Mouse (Mus musculus): ENCODE measurements around the gene Pxdn. TPM values are rescaled to one million over a fixed set of nuclear protein-coding genes. Genes with fewer than 3 reads are reported as not detected.

The Pxdn gene
- polyA plus RNA-seq, 1 experiment = 50.5 TPM

GRCm38 (mm10) chr12:29907056-29907455 lies 30.4 kb upstream of the Pxdn start:
- TF ChIP-seq USF1 (IDR thresholded peaks at IDR 0.05; ENCODE audit: low read depth) (no peak), SRF (IDR thresholded peaks at IDR 0.05; ENCODE audit: control insufficient read depth, insufficient read length, low read depth) (peak; percentile 84)
- H3ac ChIP-seq (ENCODE audit: control insufficient read depth, insufficient read length) = no peak overlapping the region
- no peaks in the 10 kb centered on the region for H3K27me3 ChIP-seq (ENCODE audit: control insufficient read depth, insufficient read depth, insufficient read length)
- H3K79me2 ChIP-seq (ENCODE audit: control insufficient read depth, insufficient read depth) = no peaks in the 10 kb centered on the region
- no peaks in the 10 kb centered on the region for H3K36me3 ChIP-seq (ENCODE audit: control insufficient read depth, insufficient read depth)
- no peak overlapping the region for H3K4me3 ChIP-seq
- H3K4me2 ChIP-seq (ENCODE audit: low read depth) = peak overlapping the region; percentile 58

GRCm38 (mm10) chr12:29916139-29916538 lies 21.3 kb upstream of the Pxdn start:
- H3K79me2 ChIP-seq (ENCODE audit: control insufficient read depth, insufficient read depth) = no peaks in the 10 kb centered on the region
- H3ac ChIP-seq (ENCODE audit: control insufficient read depth, insufficient read length) = no peak overlapping the region
- H3K4me2 ChIP-seq (ENCODE audit: low read depth) = no peak overlapping the region
- no peaks in the 10 kb centered on the region for H3K36me3 ChIP-seq (ENCODE audit: control insufficient read depth, insufficient read depth)
- TF ChIP-seq E2F4 (IDR thresholded peaks at IDR 0.05; ENCODE audit: insufficient read depth) (no peak), USF1 (IDR thresholded peaks at IDR 0.05; ENCODE audit: low read depth) (no peak), MYOD1 (IDR thresholded peaks at IDR 0.05; ENCODE audit: control insufficient read depth in 1 of 3, insufficient read length in 2 of 3, low read depth in 2 of 3) (no peak), TCF3 (IDR thresholded peaks at IDR 0.05; ENCODE audit: insufficient read length, low read depth) (no peak), POLR2AphosphoS2 (IDR thresholded peaks at IDR 0.05; ENCODE audit: insufficient read length, low read depth) (no peak), REST (IDR thresholded peaks at IDR 0.05; ENCODE audit: insufficient read depth, insufficient read length) (no peak), SRF (IDR thresholded peaks at IDR 0.05; ENCODE audit: control insufficient read depth, insufficient read length, low read depth) (no peak), POLR2A (IDR thresholded peaks at IDR 0.05; ENCODE audit: insufficient read length, low read depth) (no peak), MYOG (IDR thresholded peaks at IDR 0.05; ENCODE audit: control insufficient read depth in 1 of 3, insufficient read depth in 1 of 3, insufficient read length in 2 of 3, low read depth in 2 of 3) (no peak), MAX (IDR thresholded peaks at IDR 0.05; ENCODE audit: low read depth) (no peak), CEBPB (IDR thresholded peaks at IDR 0.05; ENCODE audit: insufficient read depth, poor library complexity, severe bottlenecking) (no peak)
- no peak overlapping the region for H3K4me3 ChIP-seq
- no peaks in the 10 kb centered on the region for H3K27me3 ChIP-seq (ENCODE audit: control insufficient read depth, insufficient read depth, insufficient read length)

- Histone ChIP-seq H3ac (ENCODE audit: control insufficient read depth, insufficient read length) (no peak overlapping the region), H3K36me3 (ENCODE audit: control insufficient read depth, insufficient read depth) (no peaks in the 10 kb centered on the region), H3K4me2 (ENCODE audit: low read depth) (no peak overlapping the region), H3K27me3 (ENCODE audit: control insufficient read depth, insufficient read depth, insufficient read length) (no peaks in the 10 kb centered on the region), H3K4me3 (no peak overlapping the region), H3K79me2 (ENCODE audit: control insufficient read depth, insufficient read depth) (no peaks in the 10 kb centered on the region)
- TF ChIP-seq TCF3 (IDR thresholded peaks at IDR 0.05; ENCODE audit: insufficient read length, low read depth) (peak; percentile 44), MYOD1 (IDR thresholded peaks at IDR 0.05; ENCODE audit: control insufficient read depth in 1 of 3, insufficient read length in 2 of 3, low read depth in 2 of 3) (peak in 2 of 3 experiments; percentile 86 to 94), MAX (IDR thresholded peaks at IDR 0.05; ENCODE audit: low read depth) (no peak), POLR2AphosphoS2 (IDR thresholded peaks at IDR 0.05; ENCODE audit: insufficient read length, low read depth) (no peak), TCF12 (IDR thresholded peaks at IDR 0.05; ENCODE audit: insufficient read depth, poor library complexity, severe bottlenecking) (peak; percentile 62), POLR2A (IDR thresholded peaks at IDR 0.05; ENCODE audit: insufficient read length, low read depth) (no peak), REST (IDR thresholded peaks at IDR 0.05; ENCODE audit: insufficient read depth, insufficient read length) (no peak), CEBPB (IDR thresholded peaks at IDR 0.05; ENCODE audit: insufficient read depth, poor library complexity, severe bottlenecking) (no peak), E2F4 (IDR thresholded peaks at IDR 0.05; ENCODE audit: insufficient read depth) (no peak), SRF (IDR thresholded peaks at IDR 0.05; ENCODE audit: control insufficient read depth, insufficient read length, low read depth) (no peak), USF1 (IDR thresholded peaks at IDR 0.05; ENCODE audit: low read depth) (no peak), MYOG (IDR thresholded peaks at IDR 0.05; ENCODE audit: control insufficient read depth in 1 of 3, insufficient read depth in 1 of 3, insufficient read length in 2 of 3, low read depth in 2 of 3) (peak in 1 of 3 experiments; percentile 64)
These were observed 20.6 kb upstream of the Pxdn start for GRCm38 (mm10) chr12:29916807-29917206.

- no peaks in the 10 kb centered on the region for H3K36me3 ChIP-seq (ENCODE audit: control insufficient read depth, insufficient read depth)
- TF ChIP-seq MYOD1 (IDR thresholded peaks at IDR 0.05; ENCODE audit: control insufficient read depth in 1 of 3, insufficient read length in 2 of 3, low read depth in 2 of 3) = peak in 2 of 3 experiments; percentile 62 to 64
- peak in 1 of 3 experiments; percentile 63 for TF ChIP-seq MYOG (IDR thresholded peaks at IDR 0.05; ENCODE audit: control insufficient read depth in 1 of 3, insufficient read depth in 1 of 3, insufficient read length in 2 of 3, low read depth in 2 of 3)
- TF ChIP-seq POLR2A (IDR thresholded peaks at IDR 0.05; ENCODE audit: insufficient read length, low read depth) = no peak
- no peaks in the 10 kb centered on the region for H3K27me3 ChIP-seq (ENCODE audit: control insufficient read depth, insufficient read depth, insufficient read length)
- H3ac ChIP-seq (ENCODE audit: control insufficient read depth, insufficient read length) = no peak overlapping the region
- H3K4me2 ChIP-seq (ENCODE audit: low read depth) = peak overlapping the region; percentile 53
- H3K79me2 ChIP-seq (ENCODE audit: control insufficient read depth, insufficient read depth) = no peaks in the 10 kb centered on the region
- H3K4me3 ChIP-seq = no peak overlapping the region
These were observed 17.1 kb upstream of the Pxdn start for GRCm38 (mm10) chr12:29920298-29920697.

GRCm38 (mm10) chr12:29921481-29921880 lies 15.9 kb upstream of the Pxdn start:
- H3ac ChIP-seq (ENCODE audit: control insufficient read depth, insufficient read length) = no peak overlapping the region
- no peak overlapping the region for H3K4me2 ChIP-seq (ENCODE audit: low read depth)
- no peaks in the 10 kb centered on the region for H3K79me2 ChIP-seq (ENCODE audit: control insufficient read depth, insufficient read depth)
- no peak overlapping the region for H3K4me3 ChIP-seq
- no peaks in the 10 kb centered on the region for H3K36me3 ChIP-seq (ENCODE audit: control insufficient read depth, insufficient read depth)
- TF ChIP-seq E2F4 (IDR thresholded peaks at IDR 0.05; ENCODE audit: insufficient read depth) (no peak), CEBPB (IDR thresholded peaks at IDR 0.05; ENCODE audit: insufficient read depth, poor library complexity, severe bottlenecking) (no peak), USF1 (IDR thresholded peaks at IDR 0.05; ENCODE audit: low read depth) (no peak)
- H3K27me3 ChIP-seq (ENCODE audit: control insufficient read depth, insufficient read depth, insufficient read length) = no peaks in the 10 kb centered on the region

Measured in myocyte (in vitro differentiated cells).